12 mouse cellular contexts compared by ENCODE assay signal in genomic region chr7:143181311-143181710, GRCm38 (mm10).
DNase-seq lines count a peak whose midpoint lies in the region; ATAC-seq and TF ChIP-seq lines count a peak whose summit lies in the region.
"Had no signal": no experiment of that assay in that cellular context is flagged by ENCODE, and none has a peak within 500 bp of the region (broad histone marks: within the 10 kb centered on the region; RNA-seq: fewer than 3 reads in every experiment).

No protein-coding gene starts in this region.

- H3K27ac ChIP-seq in heart, embryonic 14.5 days (replicated peaks in 1 of 2; ENCODE audit: control insufficient read depth in 1 of 2, insufficient read depth in 1 of 2, low read depth in 2 of 2, low read length in 2 of 2): peak overlapping the region; percentile 66 to 69
- H3K27ac ChIP-seq in lung, embryonic 16.5 days (ENCODE audit: low read length): peak overlapping the region; percentile 65
- peak overlapping the region; percentile 64 for H3K27ac ChIP-seq in stomach, embryonic 16.5 days (ENCODE audit: low read length)
- H3K27ac ChIP-seq in thymus, adult 2 months (ENCODE audit: control insufficient read depth, insufficient read depth, low read length): no peak overlapping the region
- H3K27ac ChIP-seq: embryonic facial prominence, embryonic 12.5 days; limb, embryonic 15.5 days had no signal

- H3K9me3 ChIP-seq in heart, embryonic 14.5 days (ENCODE audit: control insufficient read depth, low read length): no peaks in the 10 kb centered on the region
- no peaks in the 10 kb centered on the region for H3K9me3 ChIP-seq in lung, embryonic 16.5 days (ENCODE audit: control insufficient read depth, low read length)
- H3K9me3 ChIP-seq in stomach, embryonic 16.5 days (replicated peaks; ENCODE audit: control insufficient read depth, low read length): no peaks in the 10 kb centered on the region
- H3K9me3 ChIP-seq: embryonic facial prominence, embryonic 12.5 days; limb, embryonic 15.5 days had no signal

- peaks cover 19 to 32% of the 10 kb centered on the region in 2 experiments for H3K4me1 ChIP-seq in heart, embryonic 14.5 days (ENCODE audit: control insufficient read depth in 2 of 2, insufficient read depth in 2 of 2, low read length in 2 of 2)
- H3K4me1 ChIP-seq in lung, embryonic 16.5 days (replicated peaks; ENCODE audit: control insufficient read depth, insufficient read depth, low read length): peaks cover 18% of the 10 kb centered on the region
- peaks cover 17% of the 10 kb centered on the region for H3K4me1 ChIP-seq in stomach, embryonic 16.5 days (ENCODE audit: control insufficient read depth, insufficient read depth, low read length)
- no peaks in the 10 kb centered on the region for H3K4me1 ChIP-seq in thymus, adult 2 months (replicated peaks; ENCODE audit: control insufficient read depth, insufficient read depth, low read length)

- no peak for DNase-seq in heart, postnatal 25 days (ENCODE audit: low spot score)
- DNase-seq in lung, postnatal 4 days: no peak
- peak; percentile 79 for DNase-seq in adrenal gland, postnatal 14 days
- DNase-seq in thymus, adult 2 months: no peak
- DNase-seq in layer of hippocampus, adult 9-10 months (ENCODE audit: low spot score): no peak
- DNase-seq: thymus, postnatal 25 days had no signal

- intact Hi-C loops in heart, postnatal 25 days (cut with DNase I): loop anchor here (2.0 kb wide), 2 partner anchors 27 to 29 kb away; no protein-coding TSS in a partner anchor

- no peaks in the 10 kb centered on the region for H3K27me3 ChIP-seq in heart, embryonic 14.5 days (ENCODE audit: control insufficient read depth, insufficient read depth, low read length)
- H3K27me3 ChIP-seq in lung, embryonic 16.5 days (ENCODE audit: control insufficient read depth, insufficient read depth, low read depth, low read length): no peaks in the 10 kb centered on the region
- no peaks in the 10 kb centered on the region for H3K27me3 ChIP-seq in stomach, embryonic 16.5 days (ENCODE audit: control insufficient read depth, insufficient read depth, low read length)
- no peaks in the 10 kb centered on the region for H3K27me3 ChIP-seq in thymus, adult 2 months (ENCODE audit: control insufficient read depth, insufficient read depth, low read length)
- H3K27me3 ChIP-seq: embryonic facial prominence, embryonic 12.5 days; limb, embryonic 15.5 days; Patski had no signal

- no peak overlapping the region for H3K4me2 ChIP-seq in heart, embryonic 14.5 days (ENCODE audit: low read length)
- H3K4me2 ChIP-seq in lung, embryonic 16.5 days (ENCODE audit: low read depth, low read length): no peak overlapping the region
- no peak overlapping the region for H3K4me2 ChIP-seq in stomach, embryonic 16.5 days (ENCODE audit: low read depth, low read length)
- H3K4me2 ChIP-seq: embryonic facial prominence, embryonic 12.5 days; limb, embryonic 15.5 days had no signal

- TF ChIP-seq POLR2A in thymus, adult 2 months (IDR thresholded peaks at IDR 0.05; ENCODE audit: control insufficient read depth, extremely low read depth, insufficient read depth, low read length, poor library complexity): no peak

- H3K9ac ChIP-seq in heart, embryonic 14.5 days (ENCODE audit: low read length): no peak overlapping the region
- 0 out of 2 replicates have a peak overlapping the region, but pooled peaks have one; percentile 36 for H3K9ac ChIP-seq in lung, embryonic 16.5 days (ENCODE audit: low read length)
- no peak overlapping the region for H3K9ac ChIP-seq in stomach, embryonic 16.5 days (ENCODE audit: low read length)
- H3K9ac ChIP-seq: embryonic facial prominence, embryonic 12.5 days; limb, embryonic 15.5 days had no signal

- 75% methylated on average over 4 of the region's 4 CpGs for WGBS in heart, embryonic 14.5 days
- WGBS in lung, embryonic 16.5 days: 85% methylated on average over 4 of the region's 4 CpGs
- WGBS in stomach, embryonic 16.5 days: 87% methylated on average over 4 of the region's 4 CpGs
- 74% methylated on average over 4 of the region's 4 CpGs for WGBS in thymus, adult 2 months

- H3K36me3 ChIP-seq in heart, embryonic 14.5 days (ENCODE audit: control insufficient read depth, insufficient read depth, low read length): peaks cover 18% of the 10 kb centered on the region
- no peaks in the 10 kb centered on the region for H3K36me3 ChIP-seq in lung, embryonic 16.5 days (ENCODE audit: control insufficient read depth, insufficient read depth, low read length)
- no peaks in the 10 kb centered on the region for H3K36me3 ChIP-seq in stomach, embryonic 16.5 days (ENCODE audit: control insufficient read depth, insufficient read depth, low read length)
- no peaks in the 10 kb centered on the region for H3K36me3 ChIP-seq in thymus, adult 2 months (ENCODE audit: control insufficient read depth, insufficient read depth, low read length)
- H3K36me3 ChIP-seq: embryonic facial prominence, embryonic 12.5 days; limb, embryonic 15.5 days had no signal

- no peak overlapping the region for H3K4me3 ChIP-seq in heart, embryonic 14.5 days (ENCODE audit: control insufficient read depth in 1 of 2, insufficient read depth in 1 of 2, low read depth in 1 of 2, low read length in 2 of 2)
- H3K4me3 ChIP-seq in lung, embryonic 16.5 days (ENCODE audit: low read length): no peak overlapping the region
- no peak overlapping the region for H3K4me3 ChIP-seq in stomach, embryonic 16.5 days (replicated peaks; ENCODE audit: low read length)
- no peak overlapping the region for H3K4me3 ChIP-seq in thymus, adult 2 months (ENCODE audit: control insufficient read depth, insufficient read depth, low read length)
- H3K4me3 ChIP-seq: embryonic facial prominence, embryonic 12.5 days; limb, embryonic 15.5 days had no signal

- no peak for ATAC-seq in heart, embryonic 14.5 days (ENCODE audit: insufficient number of reproducible peaks, insufficient read depth, low FRiP score, low read depth)
- ATAC-seq in lung, embryonic 16.5 days (ENCODE audit: low read depth): no peak
- no peak for ATAC-seq in stomach, embryonic 16.5 days (ENCODE audit: insufficient read depth, low FRiP score)

- TF ChIP-seq CTCF in thymus, adult 2 months (IDR thresholded peaks at IDR 0.05; ENCODE audit: borderline replicate concordance, control insufficient read depth, extremely low read depth, insufficient read depth, low read length, poor library complexity): no peak
